Mouse (Mus musculus) limb, embryonic 12.5 days (tissue): Measurements from ENCODE around the gene Ifi27. TPM values are rescaled to one million over a fixed set of nuclear protein-coding genes. Genes with fewer than 3 reads are reported as not detected.

Experiments
- polyA plus RNA-seq: library from polyadenylated mRNA; unstranded; fragments of >200 nt; fragmentation: Nextera tagmentation; extraction: Ambion mirVana; gene quantifications from 2 replicates; pipeline ENCODE4 v1.2.1, GENCODE M21; 2016

Gene Ifi27
- polyA plus RNA-seq, 1 experiment from 2014 or later, result 2.9 TPM

Other genes with a start within 250 kb of the Ifi27 start
- gene Prima1, start 192.1 kb upstream of the Ifi27 start, polyA plus RNA-seq, result not detected in 2 replicates
- gene Fam181a, start 123.2 kb upstream of the Ifi27 start, polyA plus RNA-seq, result 0.23 TPM in 1 of 2 replicates, not detected in the other
- 2.8 and 2.9 TPM in 2 replicates for gene Asb2, start 78.2 kb upstream of the Ifi27 start, polyA plus RNA-seq
- gene Otub2, start 45.5 kb upstream of the Ifi27 start, polyA plus RNA-seq, result 11.1 and 12.0 TPM in 2 replicates
- 0.50 and 0.56 TPM in 2 replicates for gene 9330161L09Rik, start 26.4 kb upstream of the Ifi27 start, polyA plus RNA-seq
- 94.7 and 114 TPM in 2 replicates for gene Ddx24, start 8.4 kb upstream of the Ifi27 start, polyA plus RNA-seq
- 1.2 and 2.7 TPM in 2 replicates for gene Ifi27l2a, start 9.5 kb downstream of the Ifi27 start, polyA plus RNA-seq
- gene Ifi27l2b, start 23.0 kb downstream of the Ifi27 start, polyA plus RNA-seq, result not detected in 2 replicates
- 1.9 and 2.1 TPM in 2 replicates for gene Ppp4r4, start 98.1 kb downstream of the Ifi27 start, polyA plus RNA-seq
- gene Serpina10, start 197.2 kb downstream of the Ifi27 start, polyA plus RNA-seq, result 0.05 TPM in 1 of 2 replicates, not detected in the other
- gene Serpina6, start 223.0 kb downstream of the Ifi27 start, polyA plus RNA-seq, result 0.63 and 0.64 TPM in 2 replicates
- gene Serpina16, start 241.9 kb downstream of the Ifi27 start, polyA plus RNA-seq, result not detected in 2 replicates